Mouse (Mus musculus) Muller cell, postnatal 12 days (primary cell): ENCODE data around the gene Myrf.
"Not testable (repeated sequence)": the region's sequence is repeated elsewhere in the genome, so short reads cannot be mapped to it uniquely, and the experiment has no call there.

Experiments
- DNase-seq: peaks from one replicate; pipeline ENCODE4 v3.0.0-alpha.2; 2015; ENCODE audit errors: inconsistent ontology term

The Myrf gene

GRCm38 (mm10) chr19:10181225-10181624 is 59.3 kb downstream of the Myrf start:
- DNase-seq: no peak

DNA sequence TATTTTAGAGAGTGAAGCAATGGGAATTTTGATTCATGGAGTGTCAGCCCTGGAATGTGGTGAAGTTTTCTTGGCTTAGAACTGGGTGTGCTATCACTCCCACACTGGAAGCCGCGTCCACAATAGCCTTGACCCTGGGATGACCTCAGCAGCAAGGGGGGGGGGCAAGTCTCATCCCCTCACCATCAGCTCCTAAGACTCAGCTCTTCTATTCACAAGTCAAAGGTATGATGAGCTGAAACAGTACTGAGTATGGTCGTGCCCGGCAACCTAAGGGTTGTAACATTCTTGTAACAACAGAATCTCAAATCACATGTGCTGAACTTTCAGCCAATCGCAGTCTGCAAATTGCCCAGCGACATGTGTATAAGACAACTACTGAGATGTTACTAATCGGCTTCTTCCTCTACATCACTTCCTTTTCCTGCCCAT is 63.6 kb downstream of the Myrf start:
- peak; percentile 55 for DNase-seq

DNA sequence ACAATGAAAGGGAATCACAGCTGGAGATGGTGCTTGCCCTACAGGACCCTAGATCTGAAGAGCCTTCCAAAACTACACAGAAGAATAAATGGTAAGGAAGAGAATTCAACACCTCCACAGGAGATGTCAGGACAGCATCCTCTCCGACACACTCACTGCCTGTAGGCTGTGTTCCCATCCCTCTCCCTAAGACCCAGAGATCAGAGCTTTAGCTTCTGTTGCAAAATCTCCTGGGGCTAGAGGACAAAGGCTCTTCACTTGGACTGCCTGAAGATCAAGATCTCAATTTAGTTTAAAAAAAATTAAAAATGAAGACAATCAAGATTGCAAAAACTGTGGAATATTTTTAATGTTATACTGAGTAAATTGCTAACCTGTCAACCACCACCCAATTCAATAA is 64.1 kb downstream of the Myrf start:
- DNase-seq: no peak

DNA sequence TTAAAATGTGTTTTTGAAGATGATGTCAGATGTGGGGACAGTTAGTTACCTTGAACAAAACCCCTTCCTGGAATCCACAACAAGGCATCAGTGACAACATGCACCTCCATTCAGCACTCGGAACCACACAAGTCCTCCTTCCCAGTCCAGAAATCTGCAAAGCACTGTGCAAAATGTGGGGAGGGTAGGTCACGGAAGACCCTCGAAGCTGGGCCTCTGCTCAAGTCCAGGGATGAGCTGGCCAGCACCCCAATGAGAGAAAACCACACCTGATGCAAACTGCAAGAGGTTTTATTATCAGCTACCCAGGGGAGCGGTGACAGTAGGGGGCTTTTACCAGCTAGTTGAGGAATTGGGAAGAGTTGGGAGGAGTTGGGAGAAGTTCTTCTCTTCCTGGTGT is 65.6 kb downstream of the Myrf start:
- DNase-seq: no peak

- no peak for DNase-seq
Observed at GRCm38 (mm10) chr19:10173844-10174539, 66.6 kb downstream of the Myrf start.

- DNase-seq: no peak
Observed at GRCm38 (mm10) chr19:10173116-10173718, 67.3 kb downstream of the Myrf start.

- no peak for DNase-seq
Observed at GRCm38 (mm10) chr19:10171846-10172245, 68.7 kb downstream of the Myrf start.

- DNase-seq: no peak
Observed at GRCm38 (mm10) chr19:10171359-10171758, 69.2 kb downstream of the Myrf start.

- DNase-seq: no peak
Observed at GRCm38 (mm10) chr19:10170466-10170865, 70.1 kb downstream of the Myrf start.

- not testable (repeated sequence) for DNase-seq
Observed at GRCm38 (mm10) chr19:10169692-10170330, 70.7 kb downstream of the Myrf start.

GRCm38 (mm10) chr19:10169179-10169578 is 71.4 kb downstream of the Myrf start:
- DNase-seq: no peak

DNA sequence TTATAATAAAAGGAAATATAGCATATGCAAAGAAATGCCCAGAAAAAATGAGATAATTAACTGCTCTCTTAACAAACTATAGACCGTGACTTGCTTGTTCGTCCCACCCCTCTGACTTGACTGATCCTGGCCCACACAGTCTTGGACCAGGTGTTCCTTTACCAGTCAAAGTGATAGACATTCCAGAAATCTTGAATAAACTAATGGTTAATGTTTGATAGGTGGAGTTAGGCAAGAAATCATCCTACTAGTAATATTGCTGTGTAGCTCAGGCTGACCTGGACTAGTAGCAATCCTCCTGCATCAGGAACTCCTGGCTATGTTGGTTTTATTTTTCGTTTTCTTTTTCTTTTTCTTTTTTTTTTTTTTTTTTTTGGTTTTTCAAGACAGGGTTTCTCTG is 72.1 kb downstream of the Myrf start:
- no peak for DNase-seq

DNA sequence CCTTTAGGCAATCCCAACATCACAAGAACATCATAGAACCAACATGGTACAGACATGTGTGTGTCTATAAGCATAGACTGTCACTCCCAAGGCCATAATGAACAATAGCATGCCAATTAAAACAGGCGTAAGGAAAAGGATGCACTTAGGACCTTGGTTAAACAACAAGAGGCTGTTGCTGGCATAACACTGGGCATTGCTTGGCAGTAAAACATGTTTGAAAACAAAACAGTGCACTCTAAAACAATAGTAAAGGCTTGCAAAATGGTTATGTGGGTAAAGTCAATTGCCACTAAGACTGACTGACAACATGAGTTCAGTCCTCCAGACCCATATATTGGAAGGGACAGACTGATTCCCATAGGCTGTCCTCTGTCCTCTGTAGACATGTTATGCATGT is 72.6 kb downstream of the Myrf start:
- DNase-seq: no peak

- DNase-seq: no peak
Observed at GRCm38 (mm10) chr19:10167112-10167511, 73.4 kb downstream of the Myrf start.

GRCm38 (mm10) chr19:10165928-10166327 is 74.6 kb downstream of the Myrf start:
- DNase-seq: not testable (repeated sequence)

- no peak for DNase-seq
Observed at GRCm38 (mm10) chr19:10163896-10164295, 76.7 kb downstream of the Myrf start.
